Mouse (Mus musculus): ENCODE results near the gene St6galnac3.

DNA sequence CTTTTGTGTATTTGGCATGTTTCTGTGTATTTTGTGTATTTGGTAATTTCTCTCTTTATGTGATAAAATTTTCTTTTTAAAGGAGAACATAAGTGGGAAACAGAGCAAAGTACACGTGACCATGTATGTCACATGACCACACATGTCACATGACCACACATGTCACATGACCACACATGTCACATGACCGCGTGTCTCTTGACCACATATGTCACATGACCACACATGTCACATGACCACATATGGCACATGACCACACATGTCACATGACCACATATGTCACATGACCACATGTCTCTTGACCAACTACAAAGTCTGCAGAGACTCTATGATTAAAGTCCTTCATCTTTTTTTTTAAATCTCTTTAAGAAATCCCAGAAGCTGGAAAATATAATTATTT, 413.0 kb downstream of the St6galnac3 start:
- no peak for TF ChIP-seq CTCF (IDR thresholded peaks at IDR 0.05; ENCODE audit: borderline replicate concordance, extremely low read depth, insufficient read depth, insufficient read length)
- no peak for TF ChIP-seq POLR2A (IDR thresholded peaks at IDR 0.05; ENCODE audit: borderline replicate concordance, extremely low read depth, insufficient read depth, insufficient read length, poor library complexity, severe bottlenecking)
